Mouse (Mus musculus) CH12.LX (cell line): Measurements from ENCODE around the gene Rhod. TPM values are rescaled to one million over a fixed set of nuclear protein-coding genes. Genes with fewer than 3 reads are reported as not detected.

ENCODE experiments used
- DNase-seq: peaks from one replicate; pipeline ENCODE4 v3.0.0-alpha.2; 2013; ENCODE audit errors: extremely low read depth
- H3K27ac ChIP-seq: 2 replicates; pipeline ENCODE4 v1.5.1; 2012; ENCODE audit warnings: low read depth, mild to moderate bottlenecking, control low read depth, moderate library complexity; ENCODE audit not compliant: insufficient read depth
- H3K27me3 ChIP-seq: replicated peaks from 2 replicates; pipeline ENCODE3; 2012; ENCODE audit warnings: inconsistent platforms
- H3K36me3 ChIP-seq, 2 experiments: replicated peaks in 1 of 2; 2 replicates each; pipeline versions ENCODE3 to v1.6.1; 2012; ENCODE audit warnings: inconsistent platforms in 1 of 2, low read length in 1 of 2, mild to moderate bottlenecking in 1 of 2, mixed read lengths in 1 of 2, moderate library complexity in 1 of 2; ENCODE audit not compliant: control insufficient read depth in 1 of 2, insufficient read depth in 1 of 2
- H3K4me1 ChIP-seq, 2 experiments: 2 replicates each; pipeline ENCODE4 v1.6.1; 2012; ENCODE audit warnings: inconsistent platforms in 1 of 2, moderate library complexity in 1 of 2; ENCODE audit not compliant: insufficient read depth in 2 of 2, control insufficient read depth in 1 of 2
- H3K4me2 ChIP-seq: 2 replicates; pipeline ENCODE4 v1.6.1; 2012; ENCODE audit warnings: low read depth, mild to moderate bottlenecking, control low read depth; ENCODE audit not compliant: poor library complexity, insufficient read depth, severe bottlenecking
- H3K4me3 ChIP-seq, 3 experiments: fragments of 150-350 bp in 1 of 3; sonication (generic) in 1 of 3; replicated peaks in 1 of 3; 2 replicates each; pipeline versions ENCODE3 to v1.5.1; 2011 to 2012; ENCODE audit warnings: low read depth in 2 of 3, low read length in 2 of 3, mild to moderate bottlenecking in 2 of 3, moderate library complexity in 2 of 3, control low read depth in 1 of 3, improper control_type of control experiment in 1 of 3, inconsistent platforms in 1 of 3, mixed read lengths in 1 of 3; ENCODE audit not compliant: poor library complexity in 1 of 3
- H3K79me2 ChIP-seq: replicated peaks from 2 replicates; pipeline ENCODE4 v1.6.1; 2012; ENCODE audit warnings: mild to moderate bottlenecking, moderate library complexity; ENCODE audit not compliant: control insufficient read depth, poor library complexity, insufficient read depth, severe bottlenecking; ENCODE audit errors: extremely low read depth
- H3K9ac ChIP-seq: 2 replicates; pipeline ENCODE4 v1.6.1; 2012; ENCODE audit warnings: low read depth, mild to moderate bottlenecking, control low read depth, moderate library complexity; ENCODE audit not compliant: insufficient read depth
- H3K9me3 ChIP-seq: replicated peaks from 2 replicates; pipeline ENCODE3; 2012; ENCODE audit warnings: low read length, inconsistent platforms, mixed read lengths
- BHLHE40 ChIP-seq: IDR thresholded peaks from 2 replicates; pipeline ENCODE4 v1.6.1; 2011; ENCODE audit warnings: mild to moderate bottlenecking, low read depth, low read length, improper control_type of control experiment
- CHD1 ChIP-seq: IDR thresholded peaks from 2 replicates; pipeline ENCODE4 v1.6.1; 2012; ENCODE audit warnings: low read depth, low read length, improper control_type of control experiment, inconsistent platforms
- CHD2 ChIP-seq: IDR thresholded peaks from 2 replicates; pipeline ENCODE4 v1.6.1; 2011; ENCODE audit warnings: low read length, improper control_type of control experiment
- CTCF ChIP-seq, 2 experiments: IDR thresholded peaks in 1 of 2; conservative IDR thresholded peaks in 1 of 2; 2 replicates each; pipeline ENCODE4 v1.5.1; 2011 to 2012; ENCODE audit warnings: low read depth in 2 of 2, low read length in 2 of 2, improper control_type of control experiment in 1 of 2, inconsistent platforms in 1 of 2, mild to moderate bottlenecking in 1 of 2, moderate library complexity in 1 of 2
- E2F4 ChIP-seq: IDR thresholded peaks from 2 replicates; pipeline ENCODE4 v1.6.1; 2011; ENCODE audit warnings: low read depth, low read length, improper control_type of control experiment; ENCODE audit not compliant: insufficient replicate concordance
- ELF1 ChIP-seq: IDR thresholded peaks from 2 replicates; pipeline ENCODE4 v1.6.1; 2014; ENCODE audit warnings: low read depth, mild to moderate bottlenecking, inconsistent platforms, low read length, improper control_type of control experiment
- EP300 ChIP-seq: IDR thresholded peaks from 2 replicates; pipeline ENCODE4 v1.6.1; 2011; ENCODE audit warnings: low read length, improper control_type of control experiment
- ETS1 ChIP-seq: conservative IDR thresholded peaks from 2 replicates; pipeline ENCODE4 v1.6.1; 2012; ENCODE audit warnings: low read depth, mild to moderate bottlenecking, inconsistent platforms, low read length, improper control_type of control experiment, moderate library complexity
- GABPA ChIP-seq: IDR thresholded peaks from 2 replicates; pipeline ENCODE4 v1.6.1; 2012; ENCODE audit warnings: low read depth, low read length, improper control_type of control experiment, inconsistent platforms; ENCODE audit not compliant: insufficient replicate concordance
- HCFC1 ChIP-seq: IDR thresholded peaks from 2 replicates; pipeline ENCODE4 v1.6.1; 2012; ENCODE audit warnings: low read depth, mild to moderate bottlenecking, inconsistent platforms, low read length, improper control_type of control experiment
- IRF4 ChIP-seq: IDR thresholded peaks from 2 replicates; pipeline ENCODE4 v1.6.1; 2014; ENCODE audit warnings: low read depth, mild to moderate bottlenecking, inconsistent platforms, low read length, improper control_type of control experiment
- JUN ChIP-seq: IDR thresholded peaks from 2 replicates; pipeline ENCODE4 v1.6.1; 2011; ENCODE audit warnings: low read depth, mild to moderate bottlenecking, low read length, improper control_type of control experiment, moderate library complexity; ENCODE audit not compliant: insufficient read depth
- JUND ChIP-seq: conservative IDR thresholded peaks from 2 replicates; pipeline ENCODE4 v1.6.1; 2011; ENCODE audit warnings: low read depth, low read length, improper control_type of control experiment
- MAX ChIP-seq: IDR thresholded peaks from 2 replicates; pipeline ENCODE4 v1.6.1; 2011; ENCODE audit warnings: low read length, improper control_type of control experiment
- MEF2A ChIP-seq: IDR thresholded peaks from 2 replicates; pipeline ENCODE4 v1.6.1; 2014; ENCODE audit warnings: low read depth, mild to moderate bottlenecking, inconsistent platforms, low read length, improper control_type of control experiment, borderline replicate concordance
- MXI1 ChIP-seq: IDR thresholded peaks from 2 replicates; pipeline ENCODE4 v1.6.1; 2011; ENCODE audit warnings: mild to moderate bottlenecking, low read depth, low read length, improper control_type of control experiment
- MYC ChIP-seq: IDR thresholded peaks from 2 replicates; pipeline ENCODE4 v1.6.1; 2011; ENCODE audit warnings: low read depth, mild to moderate bottlenecking, improper control_type of control experiment, low read length
- NELFE ChIP-seq: IDR thresholded peaks from 2 replicates; pipeline ENCODE4 v1.6.1; 2011; ENCODE audit warnings: low read depth, low read length, improper control_type of control experiment
- NRF1 ChIP-seq: IDR thresholded peaks from 2 replicates; pipeline ENCODE4 v1.6.1; 2014; ENCODE audit warnings: low read depth, mild to moderate bottlenecking, inconsistent platforms, low read length, improper control_type of control experiment, moderate library complexity
- POLR2A ChIP-seq: IDR thresholded peaks from 2 replicates; pipeline ENCODE4 v1.6.1; 2011; ENCODE audit warnings: low read depth, mild to moderate bottlenecking, improper control_type of control experiment, low read length
- POLR2AphosphoS2 ChIP-seq: IDR thresholded peaks from 2 replicates; pipeline ENCODE4 v1.6.1; 2011; ENCODE audit warnings: low read depth, low read length, improper control_type of control experiment
- RCOR1 ChIP-seq: conservative IDR thresholded peaks from 2 replicates; pipeline ENCODE4 v1.6.1; 2012; ENCODE audit warnings: low read depth, mild to moderate bottlenecking, inconsistent platforms, low read length, improper control_type of control experiment
- SMC3 ChIP-seq: IDR thresholded peaks from 2 replicates; pipeline ENCODE4 v1.6.1; 2011; ENCODE audit warnings: low read depth, low read length, improper control_type of control experiment
- TBP ChIP-seq: conservative IDR thresholded peaks from 2 replicates; pipeline ENCODE4 v1.6.1; 2011; ENCODE audit warnings: low read depth, low read length, improper control_type of control experiment
- TCF12 ChIP-seq: IDR thresholded peaks from 2 replicates; pipeline ENCODE4 v1.6.1; 2014; ENCODE audit warnings: low read depth, mild to moderate bottlenecking, inconsistent platforms, low read length, improper control_type of control experiment
- UBTF ChIP-seq: IDR thresholded peaks from 2 replicates; pipeline ENCODE4 v1.6.1; 2012; ENCODE audit warnings: low read depth, mild to moderate bottlenecking, inconsistent platforms, low read length, improper control_type of control experiment, moderate library complexity
- USF1 ChIP-seq: IDR thresholded peaks from 2 replicates; pipeline ENCODE4 v1.6.1; 2014; ENCODE audit warnings: low read depth, mild to moderate bottlenecking, inconsistent platforms, low read length, improper control_type of control experiment
- ZC3H11A ChIP-seq: IDR thresholded peaks from 2 replicates; pipeline ENCODE4 v1.6.1; 2012; ENCODE audit warnings: low read depth, mild to moderate bottlenecking, inconsistent platforms, low read length, improper control_type of control experiment
- ZKSCAN1 ChIP-seq: IDR thresholded peaks from 2 replicates; pipeline ENCODE4 v1.6.1; 2012; ENCODE audit warnings: low read depth, inconsistent platforms, low read length, improper control_type of control experiment, borderline replicate concordance
- ZMIZ1 ChIP-seq: IDR thresholded peaks from 2 replicates; pipeline ENCODE4 v1.6.1; 2012; ENCODE audit warnings: low read depth, mild to moderate bottlenecking, inconsistent platforms, low read length, improper control_type of control experiment
- ZNF384 ChIP-seq: IDR thresholded peaks from 2 replicates; pipeline ENCODE4 v1.6.1; 2012; ENCODE audit warnings: low read depth, low read length, improper control_type of control experiment, inconsistent platforms
- dilution Hi-C: fragments of 300-500 bp; cut with MboI; formaldehyde crosslinking; loops from 2 replicates; pipeline ENCODE4 v1.14.3; 2020; ENCODE audit warnings: low sequenced_read_pairs; ENCODE audit not compliant: extremely low pct_unique_long_range_greater_than_20kb, extremely low pct_ligation_motif_present
- in situ Hi-C: fragments of 300-500 bp; cut with MboI; formaldehyde crosslinking; loops from 3 replicates; pipeline ENCODE4 v1.14.3; 2019; ENCODE audit warnings: low sequenced_read_pairs, low pct_ligation_motif_present, low pct_unique_long_range_greater_than_20kb, mixed read lengths
- polyA plus RNA-seq: library from polyadenylated mRNA; unstranded; fragments of >175 nt; gene quantifications from 2 replicates; pipeline ENCODE4 v1.2.1, GENCODE M21; 2012; ENCODE audit warnings: low read depth; ENCODE audit not compliant: insufficient read length
- total RNA-seq, 2 experiments: library from RNA; depleted of rRNA; stranded (reverse); fragments of 300-350 nt in 1 of 2; fragments of >200 nt in 1 of 2; gene quantifications; 2 replicates each; pipeline ENCODE4 v1.2.3; 2012 to 2014

Gene Rhod
- total and polyA plus RNA-seq, 3 experiments = 14.4 to 20.1 (median 19.3) TPM

- in situ Hi-C loops (no loop called here), dilution Hi-C loops (no loop called here)
- peak; percentile 33 for DNase-seq
Observed at GRCm38 (mm10) chr19:4437886-4438285, 1.3 kb downstream of the Rhod start.

GRCm38 (mm10) chr19:4436254-4436653 is 3.0 kb downstream of the Rhod start:
- DNase-seq = no peak
- no peaks in the 10 kb centered on the region for H3K79me2 ChIP-seq

More at GRCm38 (mm10) chr19:4437886-4438285, 1.3 kb downstream of the Rhod start:
- H3K4me2 ChIP-seq = peak overlapping the region; percentile 1; the same call in 1 of the 2 replicates
- H3K36me3 ChIP-seq = peaks cover 0 to 29% of the 10 kb centered on the region in 2 experiments
- peaks cover 10 to 38% of the 10 kb centered on the region in 2 experiments for H3K4me1 ChIP-seq
- peaks cover 20% of the 10 kb centered on the region for H3K9me3 ChIP-seq
- TF ChIP-seq HCFC1 (no peak), JUND (0 out of 2 replicates have a peak, but pooled peaks have one; percentile 27), ZKSCAN1 (no peak), ETS1 (peak; percentile 59), BHLHE40 (peak; percentile 85), EP300 (no peak), ZC3H11A (no peak), E2F4 (no peak), GABPA (no peak), MXI1 (no peak), CHD2 (no peak), UBTF (no peak), MAX (no peak), ZMIZ1 (no peak), ZNF384 (peak; percentile 61; the same call in 1 of the 2 replicates), POLR2A (no peak), POLR2AphosphoS2 (no peak), MYC (no peak), RCOR1 (no peak), MEF2A (peak; percentile 19; the same call in 1 of the 2 replicates), JUN (peak; percentile 14; the same call in 1 of the 2 replicates), ELF1 (no peak), CTCF (conservative IDR thresholded peaks at IDR 0.05 in 1 of 2, IDR thresholded peaks at IDR 0.05 in 1 of 2; ENCODE audit: low read depth in 2 of 2, low read length in 2 of 2) (no peak), TBP (no peak)
- no peak overlapping the region for H3K9ac ChIP-seq
- no peaks in the 10 kb centered on the region for H3K79me2 ChIP-seq
- no peaks in the 10 kb centered on the region for H3K27me3 ChIP-seq
- peak overlapping the region in 1 of 3 experiments; percentile 73 for H3K4me3 ChIP-seq
- no peak overlapping the region for H3K27ac ChIP-seq

More at GRCm38 (mm10) chr19:4436254-4436653, 3.0 kb downstream of the Rhod start:
- Histone ChIP-seq H3K27me3 (no peaks in the 10 kb centered on the region), H3K9me3 (peaks cover 20% of the 10 kb centered on the region), H3K4me2 (no peak overlapping the region), H3K27ac (no peak overlapping the region), H3K9ac (no peak overlapping the region), H3K36me3 (peaks cover 9 to 42% of the 10 kb centered on the region in 2 experiments), H3K4me3 (no peak overlapping the region), H3K4me1 (peaks cover 10 to 29% of the 10 kb centered on the region in 2 experiments)
- no peak for TF ChIP-seq NRF1
- no peak for TF ChIP-seq CHD1
- TF ChIP-seq E2F4 = no peak
- no peak for TF ChIP-seq MAX
- TF ChIP-seq SMC3 = no peak
- TF ChIP-seq POLR2AphosphoS2 = no peak
- no peak for TF ChIP-seq ELF1
- no peak for TF ChIP-seq IRF4
- TF ChIP-seq USF1 = no peak
- TF ChIP-seq TCF12 = no peak
- no peak for TF ChIP-seq NELFE
- TF ChIP-seq ZNF384 = no peak
- TF ChIP-seq JUND = no peak
- in situ Hi-C loops = no loop called here
- dilution Hi-C loops = no loop called here
